Mouse (Mus musculus) lung, postnatal 25 days (tissue): Measurements from ENCODE around the gene Rps26.

Experiments used
- DNase-seq: peaks from one replicate; pipeline ENCODE4 v3.0.0; 2022; ENCODE audit warnings: low spot score

Gene Rps26

DNA sequence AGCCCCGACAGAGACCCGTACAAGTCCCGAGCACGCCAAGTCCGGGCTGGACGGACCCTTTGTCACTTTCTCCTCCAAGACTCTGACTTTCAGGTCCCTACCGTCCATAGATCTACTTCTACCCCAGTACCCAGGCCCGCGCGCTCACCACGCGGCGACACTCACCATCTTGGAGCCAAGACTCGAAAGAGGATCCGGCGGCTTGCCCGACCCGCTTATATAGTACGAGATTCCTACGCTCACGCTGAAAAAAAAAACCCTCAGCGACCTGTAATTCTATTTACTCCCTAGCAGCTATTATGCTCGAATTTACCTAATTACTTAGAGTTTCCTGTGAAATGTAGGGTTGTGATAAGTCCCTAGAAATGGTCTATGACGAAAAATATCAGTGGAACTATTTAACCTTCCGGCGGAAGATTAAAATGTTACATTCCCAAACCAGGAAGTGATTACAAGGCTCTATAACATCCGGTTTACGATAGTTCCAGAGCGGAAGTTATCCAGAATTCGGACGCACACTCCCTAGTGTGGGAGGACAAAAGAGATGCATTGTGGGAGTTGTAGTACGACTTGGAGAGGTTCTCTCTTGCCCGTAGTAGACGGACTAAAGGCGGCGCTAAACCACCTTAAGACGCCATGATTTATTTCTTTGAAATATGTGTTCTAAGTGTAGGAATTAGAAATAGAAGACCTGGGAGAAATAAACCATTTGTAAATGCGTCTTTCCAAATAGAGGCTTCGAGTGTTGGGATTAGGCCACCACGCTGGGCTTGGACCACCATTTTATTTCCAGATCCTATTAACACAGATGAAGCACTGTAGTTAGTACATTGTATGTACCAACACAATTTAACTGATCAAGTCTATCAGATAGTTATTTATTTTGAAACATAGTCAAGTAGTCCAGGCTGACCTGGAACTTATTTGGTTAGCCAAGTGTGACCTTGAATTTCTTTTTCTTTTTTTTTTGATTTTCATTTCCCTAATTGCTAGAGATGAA lies at the start of gene Rps26:
Rps26 (minus strand) TSS at position 437 of the 1,000 bp plus-strand sequence.
- peak; percentile 98 for DNase-seq

DNA sequence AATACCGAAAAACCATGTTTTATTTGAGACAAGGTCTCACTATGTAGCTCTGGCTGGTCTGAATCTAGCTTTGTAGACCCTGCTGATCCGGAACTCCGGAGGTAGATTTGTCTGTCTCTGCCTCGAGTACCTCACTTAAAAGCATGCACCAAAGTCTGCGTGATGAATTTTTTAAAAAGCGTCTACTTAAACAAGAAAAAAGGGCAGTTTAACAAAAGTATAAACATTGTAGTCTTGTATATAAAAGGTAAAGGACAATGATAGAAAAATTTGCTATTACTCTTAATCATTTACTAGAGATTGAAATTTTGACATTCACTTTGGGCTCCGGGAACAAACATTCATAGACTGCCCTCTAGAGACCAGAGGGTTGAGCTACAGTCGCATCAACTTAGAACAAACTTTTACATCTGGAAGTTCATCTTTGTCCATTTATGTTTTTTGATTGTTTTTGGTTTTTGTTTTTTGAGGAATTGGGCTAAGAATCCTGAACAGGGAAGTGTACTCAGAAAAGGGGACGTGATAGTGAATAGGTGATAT lies 48.0 kb upstream of the Rps26 start:
- DNase-seq: peak; percentile 61

DNA sequence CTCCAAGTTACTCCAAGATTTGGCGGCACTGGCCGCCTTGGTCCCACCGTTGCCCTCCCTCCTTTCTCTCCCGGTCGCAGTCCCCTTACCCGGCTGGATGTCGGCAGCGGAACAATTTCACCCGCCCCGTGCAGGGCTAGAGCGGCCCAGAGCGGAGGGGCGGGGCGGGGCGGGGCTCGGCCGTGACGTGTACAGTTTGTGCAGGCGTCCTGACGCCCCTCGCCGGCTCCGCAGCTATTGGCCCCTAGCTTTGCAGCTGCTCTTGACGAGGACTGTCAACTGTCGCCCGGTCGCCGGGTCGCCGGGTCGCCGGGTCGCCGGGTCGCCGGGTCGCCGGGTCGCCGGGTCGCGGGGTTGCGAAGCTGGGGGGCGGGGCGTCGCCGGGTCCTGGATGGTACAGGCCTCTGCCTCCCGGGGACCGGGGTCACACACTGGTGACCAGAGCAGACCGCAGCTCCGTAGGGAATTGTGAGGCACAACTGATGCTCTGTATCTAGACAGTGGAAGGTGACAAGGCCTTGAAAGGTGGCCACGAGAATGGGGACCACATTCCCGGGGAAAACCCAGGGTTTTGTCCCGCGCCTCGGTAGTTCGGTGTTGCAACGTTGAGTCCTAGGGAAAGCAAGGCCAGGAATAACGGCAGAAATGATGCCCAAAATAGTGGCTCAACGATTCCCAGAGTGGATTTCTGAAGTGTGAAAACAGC lies 47.4 kb upstream of the Rps26 start, which contains the start of gene Suox:
Suox (minus strand) TSS at position 311 of the 706 bp plus-strand sequence.
- DNase-seq: peak; percentile 81

DNA sequence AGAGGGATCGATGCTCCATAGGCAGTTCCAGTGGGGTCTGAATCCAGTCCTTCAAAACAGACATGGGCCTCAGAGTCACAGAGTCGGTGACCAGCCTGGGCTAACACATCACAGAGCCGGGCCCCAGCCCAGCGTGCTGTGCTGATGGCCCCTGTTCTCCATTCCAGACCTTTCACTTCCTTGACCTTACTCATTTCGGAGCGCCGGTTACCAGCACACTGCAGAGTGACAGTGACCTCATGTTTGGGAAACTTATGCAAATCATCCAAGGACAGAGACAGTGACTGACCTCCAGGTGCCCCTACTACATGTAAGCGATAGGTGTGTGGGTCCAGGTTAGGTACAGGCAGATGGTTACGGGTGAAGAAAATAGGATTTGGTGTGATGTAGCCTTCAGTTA lies 44.6 kb upstream of the Rps26 start:
- no peak for DNase-seq

DNA sequence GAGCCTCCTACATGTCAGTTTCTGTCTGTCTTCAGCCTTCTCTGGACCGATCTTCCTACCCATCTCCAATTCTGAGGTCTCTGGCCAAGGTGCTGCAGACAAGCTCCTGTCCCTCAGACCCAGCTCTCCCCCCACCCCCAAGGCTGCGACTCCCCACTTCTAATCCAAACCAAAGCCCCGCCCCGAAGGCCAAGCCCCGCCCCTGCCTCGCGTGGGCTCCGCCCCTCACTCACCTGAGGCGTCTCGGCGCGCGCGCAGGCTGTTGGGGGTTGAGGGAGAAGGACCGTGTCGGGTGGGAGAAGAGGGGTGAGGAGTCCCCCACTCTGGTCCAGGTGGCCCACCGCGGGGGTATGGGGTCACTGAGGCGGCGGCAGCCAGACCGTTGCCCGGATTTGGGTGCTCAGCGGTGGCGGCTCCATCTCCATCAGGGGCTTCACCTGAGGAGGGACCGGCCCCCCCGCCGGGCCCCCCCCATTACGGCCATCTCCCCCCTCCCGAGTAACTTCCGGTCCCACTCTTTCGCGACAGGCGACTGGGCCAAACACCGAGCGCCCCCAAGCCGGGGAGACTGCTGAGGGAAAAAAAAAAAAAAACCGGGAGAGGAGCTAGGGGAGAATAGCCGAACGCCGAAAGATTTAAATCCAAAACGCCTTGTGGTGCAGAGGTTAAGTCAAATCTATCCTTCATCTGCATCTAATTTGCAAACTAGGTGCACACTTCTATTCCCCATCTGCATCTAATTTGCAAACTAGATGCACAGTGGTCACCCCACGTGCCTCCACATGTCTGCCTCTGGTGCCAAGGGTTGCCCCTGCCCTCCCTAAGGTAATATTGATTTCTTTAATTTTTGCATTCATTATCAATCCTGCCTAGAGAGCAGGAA lies 42.5 kb upstream of the Rps26 start:
- peak; percentile 58 for DNase-seq

DNA sequence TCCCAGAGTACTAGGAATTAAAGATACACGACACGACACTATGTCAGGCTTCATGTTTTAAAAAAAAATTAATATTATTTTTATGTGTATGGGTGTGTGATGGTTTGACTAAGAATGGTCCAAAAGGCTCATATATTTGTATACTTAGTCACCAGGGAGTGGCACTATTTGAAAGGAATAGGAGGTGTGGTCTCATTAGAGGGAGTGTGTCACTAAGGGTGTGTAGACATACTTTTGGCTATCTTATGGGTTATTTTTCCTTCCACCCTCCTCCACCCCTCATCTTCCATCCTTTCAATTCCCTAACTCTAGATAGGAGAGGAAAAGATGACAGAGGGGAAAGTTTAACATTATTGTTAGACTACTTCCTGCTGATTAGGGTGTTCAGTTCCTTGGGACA lies 39.3 kb upstream of the Rps26 start:
- DNase-seq: no peak

DNA sequence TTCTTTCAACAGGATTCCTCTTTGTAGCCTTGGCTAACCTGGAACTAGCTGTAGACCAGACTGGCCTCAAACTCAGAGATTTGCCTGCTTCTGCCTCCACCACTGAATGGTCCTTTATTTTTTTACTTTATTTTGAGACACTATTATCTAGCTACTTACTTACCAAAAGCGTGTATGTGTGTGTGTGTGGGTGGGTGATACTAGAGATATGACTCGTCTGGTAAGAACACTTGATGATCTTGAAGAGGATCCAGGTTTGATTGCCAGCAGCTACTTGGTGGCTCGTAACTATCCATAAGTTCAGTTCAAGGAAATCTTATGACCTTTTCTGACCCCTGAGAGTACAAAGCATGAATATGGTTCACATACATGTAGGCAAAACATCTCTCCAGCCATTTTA lies 38.8 kb upstream of the Rps26 start:
- DNase-seq: no peak

DNA sequence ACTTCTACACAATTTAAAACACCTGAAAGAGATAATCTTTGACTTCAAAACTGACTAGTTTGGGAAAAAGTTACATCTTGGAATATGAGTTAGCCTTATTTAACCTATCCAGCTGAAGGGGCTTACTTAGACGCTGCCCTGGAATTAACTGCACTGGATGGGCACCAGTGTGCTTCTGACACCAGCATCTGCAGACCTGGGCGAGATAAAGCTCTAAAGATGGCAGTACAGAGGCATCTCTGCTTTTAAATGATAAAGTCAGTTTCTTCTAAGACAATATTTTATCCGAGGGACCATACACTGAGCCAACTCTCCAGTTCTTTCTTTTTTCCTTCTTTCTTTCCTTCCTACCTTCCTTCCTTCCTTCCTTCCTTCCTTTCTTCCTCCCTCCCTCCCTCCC lies 38.3 kb upstream of the Rps26 start:
- DNase-seq: no peak

DNA sequence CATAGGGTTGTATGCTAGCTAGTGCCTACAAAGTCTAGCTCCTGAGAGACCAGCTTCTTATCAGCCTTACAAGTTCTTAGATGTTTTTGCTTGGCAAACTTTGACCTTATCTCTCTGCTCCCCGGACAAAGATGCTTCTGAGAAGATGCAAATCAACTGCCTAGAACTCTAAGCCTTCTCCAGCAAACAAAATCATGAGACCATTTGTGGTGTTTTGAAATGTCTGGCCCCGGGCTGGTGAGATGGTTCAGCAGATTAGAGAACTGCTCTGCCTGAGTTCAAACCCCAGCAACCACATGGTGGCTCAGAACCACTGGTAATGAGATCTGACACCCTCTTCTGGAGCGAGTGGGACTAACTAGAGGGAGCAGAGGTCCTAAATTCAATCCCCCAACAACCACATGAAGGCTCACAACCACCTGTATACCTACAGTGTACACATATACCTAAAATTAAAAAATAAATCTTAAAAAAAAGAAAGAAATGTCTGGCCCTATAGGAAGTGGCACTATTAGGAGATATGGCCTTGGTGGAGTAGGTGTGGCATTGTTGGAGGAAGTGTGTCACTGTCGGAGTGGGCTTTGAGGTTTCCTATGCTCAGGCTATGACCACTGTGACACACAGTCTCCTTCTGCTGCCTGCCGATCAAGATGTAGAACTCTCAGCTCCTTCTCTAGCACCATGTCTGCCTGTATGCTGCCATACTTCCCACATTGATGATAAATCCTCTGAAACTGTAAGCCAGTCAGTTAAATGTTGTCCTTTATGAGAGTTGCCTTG lies 37.1 kb upstream of the Rps26 start:
- no peak for DNase-seq

DNA sequence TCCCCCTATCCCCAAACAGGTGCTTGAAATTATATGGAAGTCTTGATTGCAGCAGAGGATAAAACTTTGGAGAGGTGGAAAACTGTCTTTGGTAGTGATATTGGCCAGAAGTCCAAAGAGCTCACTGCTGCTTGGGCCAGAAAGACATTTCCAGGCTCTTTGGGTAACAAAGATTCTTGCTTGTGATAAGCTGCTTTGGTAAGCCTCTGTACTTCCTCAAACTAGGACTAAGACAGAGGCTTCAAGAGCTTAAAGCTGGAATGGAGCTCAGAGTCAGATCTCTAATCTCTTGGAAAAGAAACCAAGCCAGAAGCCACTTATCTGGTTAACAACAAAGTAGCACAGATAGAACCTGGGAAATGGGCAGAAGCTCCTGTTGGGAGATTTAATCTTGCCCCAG lies 35.9 kb upstream of the Rps26 start:
- no peak for DNase-seq

DNA sequence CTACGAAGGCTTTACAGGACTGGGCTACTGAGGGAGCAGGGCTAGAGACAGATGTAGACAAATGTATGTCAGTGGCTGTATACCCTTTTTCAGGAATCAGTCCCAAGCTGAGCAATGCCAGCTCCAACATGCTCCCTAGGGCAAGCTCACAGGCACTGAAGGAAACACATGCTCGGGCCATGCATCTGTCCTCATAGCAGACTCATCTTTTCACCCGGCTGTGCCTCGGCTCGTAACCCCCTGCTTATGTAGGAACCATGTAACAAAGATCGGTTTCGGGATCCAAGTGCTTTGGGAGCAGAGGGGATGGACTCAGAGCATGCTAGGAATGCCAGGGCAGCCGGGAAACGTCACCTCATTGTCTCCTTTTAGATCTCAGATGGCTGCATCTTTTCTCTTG lies 32.9 kb upstream of the Rps26 start:
- no peak for DNase-seq

DNA sequence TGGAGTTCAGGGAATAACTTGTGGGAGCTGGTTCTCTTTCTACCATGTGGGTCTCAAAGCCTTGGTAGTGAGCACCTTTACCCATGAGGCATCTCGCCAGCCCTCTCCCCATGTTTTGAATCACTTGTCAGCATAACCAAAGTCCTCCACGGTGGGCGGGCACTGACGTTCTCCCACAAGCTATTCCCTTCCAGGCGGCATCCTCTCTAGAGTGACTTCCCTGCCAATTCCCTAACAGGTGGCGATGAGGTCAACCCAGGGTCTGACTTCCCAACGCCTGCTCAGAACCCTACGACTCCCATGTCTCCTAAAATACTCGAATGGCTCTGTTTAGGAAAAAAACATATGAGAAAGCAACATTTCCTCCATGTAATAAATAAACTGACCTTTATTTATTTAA lies 31.3 kb upstream of the Rps26 start:
- DNase-seq: no peak

DNA sequence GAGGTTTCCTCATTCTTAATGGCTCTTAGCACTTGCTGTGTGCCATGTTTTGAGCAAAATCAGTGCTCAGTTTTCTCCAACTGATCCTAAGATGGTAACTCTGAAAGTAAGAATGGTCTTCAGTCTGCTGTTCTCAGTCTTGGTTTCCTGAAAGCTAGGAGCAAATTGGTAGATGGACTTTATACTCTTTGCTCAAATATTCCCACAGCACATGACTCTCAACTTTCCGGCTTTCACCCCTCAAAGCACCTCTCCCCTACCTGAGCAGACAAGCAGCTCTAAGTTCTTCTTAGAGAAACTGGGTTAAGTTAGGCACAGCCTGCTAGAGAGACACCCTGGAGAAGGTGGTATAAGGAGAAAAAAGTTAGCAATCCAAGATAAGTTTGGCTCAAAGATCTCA lies 30.2 kb upstream of the Rps26 start:
- DNase-seq: no peak

DNA sequence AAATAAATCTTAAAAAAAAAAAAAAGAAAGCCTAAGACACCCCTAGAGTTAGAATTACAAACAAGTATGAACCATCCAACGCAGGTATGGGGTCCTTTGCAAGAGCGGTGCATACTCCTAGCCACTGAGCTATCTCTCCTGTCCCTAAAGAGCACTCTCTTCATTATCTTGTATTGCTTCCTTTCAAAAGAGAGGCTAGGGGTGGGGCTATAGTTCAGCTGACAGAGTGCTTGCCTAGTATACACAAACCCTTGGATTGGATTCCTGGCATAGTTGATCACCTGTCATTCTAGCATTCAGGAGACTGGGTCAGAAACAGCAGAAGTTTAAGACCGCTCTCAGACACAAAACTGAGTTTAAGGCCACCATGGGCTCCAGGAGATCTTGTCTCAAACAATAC lies 28.7 kb upstream of the Rps26 start:
- DNase-seq: peak; percentile 32

DNA sequence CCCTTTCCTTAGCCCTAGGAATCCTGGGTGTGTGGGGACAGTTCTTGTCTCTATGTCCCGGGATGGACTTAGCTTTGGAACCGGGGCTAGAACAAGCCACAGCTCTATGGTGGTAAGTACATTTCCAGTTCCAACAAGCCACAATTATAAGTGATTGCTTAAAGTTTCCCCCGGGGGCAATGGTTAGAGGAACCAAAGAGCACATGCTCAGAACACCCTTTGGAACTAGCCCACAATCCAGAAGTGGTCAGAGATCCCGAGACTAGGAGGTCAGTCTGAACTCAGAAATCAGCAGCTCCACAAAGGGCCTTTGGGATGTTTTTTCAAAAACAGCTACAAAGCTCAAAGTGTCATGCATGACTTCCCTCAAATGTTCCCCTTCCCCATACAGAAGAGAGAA lies 27.3 kb upstream of the Rps26 start:
- DNase-seq: no peak

DNA sequence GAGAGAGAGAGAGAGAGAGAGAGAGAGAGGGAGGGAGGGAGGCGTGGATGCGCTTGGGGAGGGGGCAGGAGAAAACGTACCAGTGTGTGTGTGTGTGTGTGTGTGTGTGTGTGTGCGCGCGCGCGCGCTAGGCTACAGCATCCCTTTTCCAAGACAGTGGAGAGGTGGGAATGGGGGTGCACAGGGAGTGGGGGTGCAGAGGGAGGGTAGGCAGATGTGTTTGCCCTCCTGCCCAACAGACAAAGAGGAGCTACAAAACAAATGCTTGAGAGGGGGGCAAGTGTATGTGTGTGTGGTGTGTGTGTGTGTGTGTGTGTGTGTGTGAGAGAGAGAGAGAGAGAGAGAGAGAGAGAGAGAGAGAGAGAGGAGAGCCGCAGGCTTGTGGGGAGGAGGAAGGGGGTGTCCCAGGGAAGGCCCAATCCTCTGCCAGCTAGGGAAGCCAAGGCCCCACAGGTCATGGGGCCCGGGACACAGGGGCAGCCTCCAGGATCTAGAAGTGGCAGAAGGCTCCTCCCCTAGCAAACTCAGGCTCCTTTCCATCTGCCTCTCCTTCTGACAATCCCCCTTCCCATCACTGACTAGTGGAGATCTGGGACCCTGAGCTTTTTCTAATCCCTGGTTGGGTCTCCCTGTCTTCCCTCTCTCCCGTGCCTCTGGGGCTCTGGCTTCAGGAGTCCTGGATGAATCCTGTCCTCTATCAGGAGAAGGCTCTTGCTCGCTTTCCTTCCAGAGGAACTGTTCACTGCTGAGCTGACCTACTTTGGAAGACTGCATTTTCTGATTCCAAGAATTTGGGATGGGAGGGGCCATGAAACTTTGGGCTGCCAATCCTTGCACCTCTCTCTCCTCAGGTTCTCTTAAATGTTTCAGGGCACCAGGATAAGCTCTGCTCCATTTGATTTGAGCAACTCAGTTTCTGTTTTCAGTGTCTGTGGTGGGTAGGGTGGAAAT lies 19.9 kb upstream of the Rps26 start:
- no peak for DNase-seq

DNA sequence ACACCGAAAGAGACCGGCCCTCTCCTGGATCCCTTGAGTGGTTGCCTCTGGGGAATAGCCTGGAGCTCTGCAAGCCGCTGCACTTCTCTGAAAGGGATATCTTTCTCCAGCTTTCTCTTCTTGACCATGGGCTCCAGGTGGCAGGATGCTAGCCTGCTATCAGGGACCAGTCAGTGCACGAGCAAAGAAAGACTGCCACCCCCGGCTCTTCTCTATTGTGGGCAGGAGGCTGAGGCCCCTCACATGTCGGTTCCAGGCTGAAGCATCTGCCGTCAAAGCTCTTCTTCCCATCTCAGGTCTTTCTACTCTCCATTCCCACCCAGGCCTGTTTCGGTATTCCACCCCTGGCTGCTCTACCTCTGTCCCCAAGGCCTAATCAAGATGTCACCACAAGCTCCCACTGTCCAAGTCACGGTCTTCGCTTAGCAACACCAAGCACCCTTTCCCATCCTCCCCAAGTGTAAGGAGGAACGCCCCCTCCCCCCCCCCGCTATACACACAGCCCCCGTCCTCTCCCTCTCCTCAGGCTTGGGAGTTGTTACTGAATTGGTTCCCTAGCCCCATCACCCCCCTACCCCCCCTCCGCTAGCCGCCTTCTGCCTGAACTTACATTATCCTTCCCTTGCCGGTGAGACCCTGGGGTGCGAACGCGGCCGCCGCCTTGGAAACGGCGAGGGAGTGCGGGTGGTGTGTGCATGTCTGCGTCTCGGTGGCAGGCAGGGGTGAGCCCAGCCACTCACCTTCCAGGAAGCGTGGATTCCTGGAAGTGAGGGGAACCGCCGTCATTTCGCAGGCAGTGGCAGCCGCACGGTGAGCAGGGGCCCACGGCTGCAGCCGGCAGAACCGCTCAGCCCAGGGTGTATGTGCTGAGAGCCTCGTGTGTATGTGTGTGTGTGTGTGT lies 18.8 kb upstream of the Rps26 start, which contains the start of gene Ikzf4:
Ikzf4 (minus strand) TSS at position 881 of the 901 bp plus-strand sequence.
- DNase-seq: no peak

DNA sequence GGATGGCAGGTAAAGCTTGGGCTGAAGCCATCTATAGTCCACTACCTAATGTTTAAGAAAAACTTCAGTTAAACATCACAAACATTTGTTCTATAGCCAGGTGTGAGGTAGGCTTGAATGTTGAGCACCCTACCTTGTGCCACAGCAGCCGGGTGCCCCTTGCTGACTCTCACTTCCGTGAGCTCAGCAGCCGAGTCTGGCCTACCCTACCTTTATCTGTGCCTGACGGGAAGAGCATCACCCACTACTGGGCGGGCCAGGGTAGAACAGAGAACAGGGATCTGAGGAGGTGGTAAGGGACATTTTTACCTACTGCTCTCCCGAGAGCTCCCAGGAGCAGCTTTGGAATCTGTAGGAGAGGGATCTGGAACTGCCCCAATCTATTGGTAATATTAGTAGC lies 16.2 kb upstream of the Rps26 start:
- no peak for DNase-seq

DNA sequence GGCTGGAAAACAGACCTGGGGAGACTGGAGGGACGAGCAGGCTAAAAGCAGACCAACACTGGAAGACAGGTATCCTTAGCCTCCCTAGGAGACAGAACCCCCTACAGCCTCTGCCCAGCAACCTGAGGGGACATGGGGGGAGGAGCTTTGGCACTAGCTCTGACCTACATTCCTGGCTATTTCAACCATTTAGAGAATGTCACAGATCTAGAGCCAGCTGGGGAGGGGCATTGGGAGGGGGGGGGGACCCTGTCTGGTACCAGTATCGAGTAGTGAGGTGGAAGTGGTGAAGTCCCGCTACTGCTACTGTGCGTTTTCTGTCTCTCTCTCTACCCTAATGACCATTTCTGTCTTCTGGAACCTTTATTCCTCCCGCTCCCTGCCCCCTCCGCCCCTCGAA lies 15.3 kb upstream of the Rps26 start:
- DNase-seq: no peak
